10 mouse cellular contexts compared by ENCODE assay signal in the genomic region with DNA sequence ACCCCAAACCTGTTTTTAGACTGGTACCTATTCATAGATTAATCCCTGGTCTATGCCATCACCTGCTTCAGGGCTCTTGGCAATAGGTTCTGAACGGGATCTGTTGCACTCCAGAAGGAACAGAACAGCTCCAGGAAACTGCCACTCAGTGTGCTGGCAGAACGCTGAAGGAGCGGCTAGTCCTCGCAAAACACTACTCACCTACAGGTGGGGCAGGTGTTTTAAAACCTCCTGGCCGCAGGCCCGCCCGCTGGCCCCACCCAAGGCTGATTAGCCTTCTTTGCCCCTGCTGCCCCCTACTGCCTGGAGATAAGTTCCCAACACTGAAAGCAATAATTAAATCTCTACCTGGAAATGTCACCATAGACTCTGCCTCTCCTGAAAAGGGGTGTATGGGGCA. TPM values are rescaled to one million over a fixed set of nuclear protein-coding genes. Genes with fewer than 3 reads are reported as not detected.
DNase-seq lines count a peak whose midpoint lies in the region; ATAC-seq and TF ChIP-seq lines count a peak whose summit lies in the region.
"Had no signal": no experiment of that assay in that cellular context is flagged by ENCODE, and none has a peak within 500 bp of the region (broad histone marks: within the 10 kb centered on the region; RNA-seq: fewer than 3 reads in every experiment).

A gene (minus strand): TSS at position 198 of the 400 bp plus-strand sequence.

- WGBS in liver, embryonic 14.5 days (ENCODE audit: insufficient replicate concordance), result 22% methylated on average over 7 of the region's 7 CpGs
- WGBS in stomach, postnatal 0 days, result 17% methylated on average over 7 of the region's 7 CpGs

- H3K27me3 ChIP-seq in liver, embryonic 14.5 days (ENCODE audit: control insufficient read depth, insufficient read depth, low read length), result no peaks in the 10 kb centered on the region
- H3K27me3 ChIP-seq in stomach, postnatal 0 days (ENCODE audit: control insufficient read depth, insufficient read depth, low read length), result no peaks in the 10 kb centered on the region

- peak; percentile 61 to 75 for DNase-seq in cerebellum, postnatal 25 days
- no peak for DNase-seq in cerebellum, adult 9-11 months
- peak; percentile 50 for DNase-seq in thymus, postnatal 4 days
- no peak for DNase-seq in thymus, postnatal 0 days (ENCODE audit: low spot score)
- no peak for DNase-seq in liver, embryonic 14.5 days (ENCODE audit: low read depth in 3 of 3, low spot score in 3 of 3)
- DNase-seq in stomach, postnatal 0 days (ENCODE audit: low spot score), result peak; percentile 91
- DNase-seq in frontal cortex, postnatal 25 days (ENCODE audit: low spot score in 2 of 2), result no peak
- DNase-seq: heart, postnatal 4 days had no signal

- H3K4me1 ChIP-seq in liver, embryonic 14.5 days (replicated peaks; ENCODE audit: control insufficient read depth in 2 of 2, insufficient read depth in 2 of 2, low read length in 1 of 2), result 0 out of 4 replicates have a peak, but pooled peaks cover 0 to under 1% of the 10 kb centered on the region in 2 experiments
- H3K4me1 ChIP-seq in stomach, postnatal 0 days (replicated peaks; ENCODE audit: control insufficient read depth, insufficient read depth), result no peaks in the 10 kb centered on the region

- H3K9ac ChIP-seq in liver, embryonic 14.5 days (replicated peaks), result no peak within 1 kb of the TSS
- peak within 1 kb of the TSS; percentile 43; the same call in 1 of the 2 replicates for H3K9ac ChIP-seq in stomach, postnatal 0 days (ENCODE audit: low read length)

- ATAC-seq in liver, embryonic 14.5 days (ENCODE audit: insufficient read depth), result no peak
- peak; percentile 65 for ATAC-seq in stomach, postnatal 0 days (ENCODE audit: low FRiP score, low TSS enrichment)
- ATAC-seq in erythroblast, adult 5-6 weeks (replicated peaks; ENCODE audit: low FRiP score, poor library complexity, severe bottlenecking), result no peak

- peak; percentile 42 for TF ChIP-seq CTCF in liver, embryonic 14.5 days (IDR thresholded peaks at IDR 0.05; ENCODE audit: low read depth)
- peak; percentile 77 for TF ChIP-seq CTCF in stomach, postnatal 0 days (IDR thresholded peaks at IDR 0.05; ENCODE audit: low read depth)

- H3K36me3 ChIP-seq in liver, embryonic 14.5 days (replicated peaks; ENCODE audit: control insufficient read depth, insufficient read depth, low read depth), result no peaks in the 10 kb centered on the region
- H3K36me3 ChIP-seq in stomach, postnatal 0 days (ENCODE audit: control insufficient read depth, insufficient read depth, low read length), result no peaks in the 10 kb centered on the region

- no peak for TF ChIP-seq EP300 in liver, embryonic 14.5 days (IDR thresholded peaks at IDR 0.05; ENCODE audit: low read depth)
- no peak for TF ChIP-seq EP300 in stomach, postnatal 0 days (optimal IDR thresholded peaks at IDR 0.05)

- no peak within 1 kb of the TSS for H3K27ac ChIP-seq in liver, embryonic 14.5 days
- peak within 1 kb of the TSS; percentile 84 for H3K27ac ChIP-seq in stomach, postnatal 0 days (replicated peaks)

- H3K4me2 ChIP-seq in liver, embryonic 14.5 days (ENCODE audit: low read depth), result no peak within 1 kb of the TSS
- H3K4me2 ChIP-seq in stomach, postnatal 0 days (replicated peaks; ENCODE audit: low read depth), result peak within 1 kb of the TSS; percentile 42

- no peaks in the 10 kb centered on the region for H3K9me3 ChIP-seq in liver, embryonic 14.5 days (ENCODE audit: control insufficient read depth, low read length)
- H3K9me3 ChIP-seq in stomach, postnatal 0 days (ENCODE audit: control insufficient read depth, low read length), result no peaks in the 10 kb centered on the region

- H3K4me3 ChIP-seq in liver, embryonic 14.5 days (ENCODE audit: insufficient read depth in 1 of 2, low read depth in 2 of 2, low read length in 2 of 2), result no peak within 1 kb of the TSS
- H3K4me3 ChIP-seq in stomach, postnatal 0 days (ENCODE audit: low read depth, low read length), result peak within 1 kb of the TSS; percentile 27

RNA-seq across cellular contexts. Expression of the gene that starts here (rescaled TPM):
- polyA plus RNA-seq in thymus, postnatal 0 days (2015; fragmentation: Nextera tagmentation; extraction: Ambion mirVana), result 3.2 and 4.1 TPM in 2 replicates
- polyA plus RNA-seq in liver, embryonic 14.5 days (2012; rRNA removed), result 0.12 TPM in 1 of 2 replicates, not detected in the other
- not detected in 2 replicates for polyA plus RNA-seq in liver, embryonic 14.5 days (2014; fragmentation: Nextera tagmentation; extraction: Ambion mirVana)
- polyA plus RNA-seq in stomach, postnatal 0 days (2015; fragmentation: Nextera tagmentation; extraction: Ambion mirVana), result 319 and 330 TPM in 2 replicates
- total RNA-seq in erythroblast, adult 5-6 weeks (2015; ENCODE audit: low replicate concordance), result not detected in 2 replicates
- total RNA-seq in erythroblast, adult 5-6 weeks (2017; ENCODE audit: low replicate concordance), result not detected in 2 replicates
- total RNA-seq: heart, postnatal 4 days; monocyte, adult 5-6 weeks had no signal

Comparison
In these comparisons a context has a peak if more than half of its experiments do, and no peak if none do; other contexts are left out.
1. RNA of the gene that starts here (polyA plus RNA-seq): 319 to 330 TPM in stomach, postnatal 0 days; 3.2 to 4.1 TPM in thymus, postnatal 0 days and 0.12 TPM in liver, embryonic 14.5 days; every median in the first group is over 10 times any median in the second.
2. DNase-seq: peak in cerebellum, postnatal 25 days (2 of 2), thymus, postnatal 4 days (single experiment) and stomach, postnatal 0 days (single experiment); none in cerebellum, adult 9-11 months (single experiment), thymus, postnatal 0 days (single experiment), liver, embryonic 14.5 days (0 of 3) and frontal cortex, postnatal 25 days (0 of 2).